ENCODE assay signal across 8 mouse cellular contexts in genomic region chr4:65124369-65125151, GRCm38 (mm10). TPM values are rescaled to one million over a fixed set of nuclear protein-coding genes. Genes with fewer than 3 reads are reported as not detected.
DNase-seq lines count a peak whose midpoint lies in the region; ATAC-seq and TF ChIP-seq lines count a peak whose summit lies in the region.

No protein-coding gene starts in this region.

- H3K27ac ChIP-seq in forebrain, embryonic 10.5 days: peak overlapping the region; percentile 93
- no peak overlapping the region for H3K27ac ChIP-seq in hindbrain, embryonic 13.5 days
- H3K27ac ChIP-seq in liver, embryonic 14.5 days: no peak overlapping the region
- no peak overlapping the region; the same call in 1 of the 2 replicates for H3K27ac ChIP-seq in small intestine, adult 2 months (ENCODE audit: insufficient read depth, low read depth, low read length)

- no peak for TF ChIP-seq POLR2A in small intestine, adult 2 months (IDR thresholded peaks at IDR 0.05; ENCODE audit: low read depth, low read length)

- no peak for TF ChIP-seq EP300 in liver, embryonic 14.5 days (IDR thresholded peaks at IDR 0.05; ENCODE audit: low read depth)

- peak overlapping the region; percentile 73 for H3K9ac ChIP-seq in hindbrain, embryonic 13.5 days
- no peak overlapping the region for H3K9ac ChIP-seq in liver, embryonic 14.5 days (replicated peaks)

- H3K4me3 ChIP-seq in forebrain, embryonic 10.5 days: peak overlapping the region; percentile 71
- H3K4me3 ChIP-seq in hindbrain, embryonic 13.5 days: peak overlapping the region; percentile 61
- H3K4me3 ChIP-seq in liver, embryonic 14.5 days (ENCODE audit: insufficient read depth in 1 of 2, low read depth in 2 of 2, low read length in 2 of 2): peak overlapping the region in 1 of 2 experiments; percentile 40; a peak in 3 of 4 replicates
- H3K4me3 ChIP-seq in small intestine, adult 2 months (ENCODE audit: low read depth, low read length): peak overlapping the region; percentile 55

- H3K36me3 ChIP-seq in forebrain, embryonic 10.5 days (replicated peaks): 0 out of 2 replicates have a peak, but pooled peaks cover 2% of the 10 kb centered on the region
- no peaks in the 10 kb centered on the region for H3K36me3 ChIP-seq in hindbrain, embryonic 13.5 days
- H3K36me3 ChIP-seq in liver, embryonic 14.5 days (replicated peaks; ENCODE audit: control insufficient read depth, insufficient read depth, low read depth): no peaks in the 10 kb centered on the region
- H3K36me3 ChIP-seq in small intestine, adult 2 months (ENCODE audit: control insufficient read depth, insufficient read depth, low read length): no peaks in the 10 kb centered on the region

- H3K4me2 ChIP-seq in hindbrain, embryonic 13.5 days: peak overlapping the region; percentile 86
- peak overlapping the region; percentile 52 for H3K4me2 ChIP-seq in liver, embryonic 14.5 days (ENCODE audit: low read depth)

- WGBS in forebrain, embryonic 10.5 days: 1% methylated on average over 73 of the region's 80 CpGs
- WGBS in hindbrain, embryonic 13.5 days: 1% methylated on average over 42 of the region's 80 CpGs
- 4% methylated on average over 29 of the region's 80 CpGs for WGBS in liver, embryonic 14.5 days (ENCODE audit: insufficient replicate concordance)
- WGBS in small intestine, adult 2 months: 2% methylated on average over 75 of the region's 80 CpGs

- ATAC-seq in hindbrain, embryonic 13.5 days (ENCODE audit: low FRiP score): peak; percentile 58
- ATAC-seq in liver, embryonic 14.5 days (ENCODE audit: insufficient read depth): no peak

- no peak for TF ChIP-seq CTCF in liver, embryonic 14.5 days (IDR thresholded peaks at IDR 0.05; ENCODE audit: low read depth)
- no peak for TF ChIP-seq CTCF in small intestine, adult 2 months (IDR thresholded peaks at IDR 0.05; ENCODE audit: extremely low read depth, insufficient read length, insufficient replicate concordance, low read depth, low read length)

- H3K9me3 ChIP-seq in forebrain, embryonic 10.5 days: no peaks in the 10 kb centered on the region
- no peaks in the 10 kb centered on the region for H3K9me3 ChIP-seq in hindbrain, embryonic 13.5 days
- no peaks in the 10 kb centered on the region for H3K9me3 ChIP-seq in liver, embryonic 14.5 days (ENCODE audit: control insufficient read depth, low read length)

- H3K27me3 ChIP-seq in forebrain, embryonic 10.5 days (ENCODE audit: poor library complexity, severe bottlenecking): peaks cover 81% of the 10 kb centered on the region
- peaks cover 35% of the 10 kb centered on the region for H3K27me3 ChIP-seq in hindbrain, embryonic 13.5 days
- H3K27me3 ChIP-seq in liver, embryonic 14.5 days (ENCODE audit: control insufficient read depth, insufficient read depth, low read length): peaks cover 28% of the 10 kb centered on the region
- H3K27me3 ChIP-seq in small intestine, adult 2 months (ENCODE audit: control insufficient read depth, insufficient read depth, low read length): peaks cover 8% of the 10 kb centered on the region

- peaks cover 41% of the 10 kb centered on the region for H3K4me1 ChIP-seq in forebrain, embryonic 10.5 days
- H3K4me1 ChIP-seq in hindbrain, embryonic 13.5 days (replicated peaks): peaks cover 28% of the 10 kb centered on the region
- H3K4me1 ChIP-seq in liver, embryonic 14.5 days (replicated peaks; ENCODE audit: control insufficient read depth in 2 of 2, insufficient read depth in 2 of 2, low read length in 1 of 2): no peaks in the 10 kb centered on the region
- H3K4me1 ChIP-seq in small intestine, adult 2 months (ENCODE audit: control insufficient read depth, insufficient read depth, insufficient read length, low read length): no peaks in the 10 kb centered on the region

- peak; percentile 29 for DNase-seq in cerebellum, adult 11 months
- DNase-seq in cerebellum, adult 8-10 months: no peak
- DNase-seq in Muller cell, postnatal 12 days (ENCODE audit: inconsistent ontology term): peak; percentile 27
- DNase-seq in forebrain, embryonic 10.5 days (ENCODE audit: extremely low spot score, low spot score): peak; percentile 45
- DNase-seq in liver, embryonic 14.5 days (ENCODE audit: low read depth in 3 of 3, low spot score in 3 of 3): no peak
- DNase-seq in thymus, postnatal 36 days: no peak

RNA-seq across cellular contexts. Expression of gene Pappa, which starts 0.6 kb away (rescaled TPM):
- polyA plus RNA-seq in forebrain, embryonic 10.5 days (2016; fragmentation: Nextera tagmentation; extraction: Ambion mirVana): 1.9 and 2.1 TPM in 2 replicates
- 0.39 and 0.52 TPM in 2 replicates for polyA plus RNA-seq in hindbrain, embryonic 13.5 days (2015; fragmentation: Nextera tagmentation; extraction: Ambion mirVana)
- 0.01 TPM in 2 replicates for polyA plus RNA-seq in liver, embryonic 14.5 days (2012; rRNA removed)
- polyA plus RNA-seq in liver, embryonic 14.5 days (2014; fragmentation: Nextera tagmentation; extraction: Ambion mirVana): 0.01 and 0.03 TPM in 2 replicates
- polyA plus RNA-seq in small intestine, adult 2 months (2012; rRNA removed): 0.27 and 0.53 TPM in 2 replicates

Comparison
In these comparisons a context has a peak if more than half of its experiments do, and no peak if none do; other contexts are left out.
1. DNase-seq: peak in cerebellum, adult 11 months (single experiment), Muller cell, postnatal 12 days (single experiment) and forebrain, embryonic 10.5 days (single experiment); none in cerebellum, adult 8-10 months (single experiment), liver, embryonic 14.5 days (0 of 3) and thymus, postnatal 36 days (0 of 2).